Mouse (Mus musculus): ENCODE data around the gene Fam155a.
"Not testable (repeated sequence)": the region's sequence is repeated elsewhere in the genome, so short reads cannot be mapped to it uniquely, and the experiment has no call there.

Gene Fam155a

GRCm38 (mm10) chr8:9404651-9405050 lies 366.3 kb downstream of the Fam155a start:
- DNase-seq (ENCODE audit: low read depth, low spot score), result no peak

GRCm38 (mm10) chr8:9402393-9402792 lies 368.6 kb downstream of the Fam155a start:
- no peak for DNase-seq (ENCODE audit: low read depth, low spot score)

GRCm38 (mm10) chr8:9398606-9399263 lies 372.2 kb downstream of the Fam155a start:
- DNase-seq (ENCODE audit: low read depth, low spot score), result no peak

GRCm38 (mm10) chr8:9398040-9398439 lies 372.9 kb downstream of the Fam155a start:
- no peak for DNase-seq (ENCODE audit: low read depth, low spot score)

- DNase-seq (ENCODE audit: low read depth, low spot score), result no peak
Observed at GRCm38 (mm10) chr8:9394670-9395069, 376.3 kb downstream of the Fam155a start.

- DNase-seq (ENCODE audit: low read depth, low spot score), result no peak
Observed at GRCm38 (mm10) chr8:9393246-9393645, 377.7 kb downstream of the Fam155a start.

- DNase-seq (ENCODE audit: low read depth, low spot score), result not testable (repeated sequence)
Observed at GRCm38 (mm10) chr8:9390229-9390628, 380.7 kb downstream of the Fam155a start.

- no peak for DNase-seq (ENCODE audit: low read depth, low spot score)
Observed at GRCm38 (mm10) chr8:9369201-9369600, 401.8 kb downstream of the Fam155a start.

GRCm38 (mm10) chr8:9367721-9368120 lies 403.2 kb downstream of the Fam155a start:
- no peak for DNase-seq (ENCODE audit: low read depth, low spot score)

- no peak for DNase-seq (ENCODE audit: low read depth, low spot score)
Observed at GRCm38 (mm10) chr8:9365381-9365780, 405.6 kb downstream of the Fam155a start.

- DNase-seq (ENCODE audit: low read depth, low spot score), result peak; percentile 45
Observed at GRCm38 (mm10) chr8:9348523-9349135, 422.3 kb downstream of the Fam155a start.

GRCm38 (mm10) chr8:9347163-9347562 lies 423.8 kb downstream of the Fam155a start:
- DNase-seq (ENCODE audit: low read depth, low spot score), result no peak

- no peak for DNase-seq (ENCODE audit: low read depth, low spot score)
Observed at GRCm38 (mm10) chr8:9344136-9344535, 426.8 kb downstream of the Fam155a start.

- no peak for DNase-seq (ENCODE audit: low read depth, low spot score)
Observed at GRCm38 (mm10) chr8:9342998-9343397, 428.0 kb downstream of the Fam155a start.

GRCm38 (mm10) chr8:9342593-9342992 lies 428.4 kb downstream of the Fam155a start:
- DNase-seq (ENCODE audit: low read depth, low spot score), result no peak

- no peak for DNase-seq (ENCODE audit: low read depth, low spot score)
Observed at GRCm38 (mm10) chr8:9337905-9338304, 433.1 kb downstream of the Fam155a start.

GRCm38 (mm10) chr8:9335933-9336303 lies 435.0 kb downstream of the Fam155a start:
- DNase-seq (ENCODE audit: low read depth, low spot score), result no peak

- DNase-seq (ENCODE audit: low read depth, low spot score), result no peak
Observed at GRCm38 (mm10) chr8:9335285-9335932, 435.6 kb downstream of the Fam155a start.

GRCm38 (mm10) chr8:9332766-9333165 lies 438.2 kb downstream of the Fam155a start:
- DNase-seq (ENCODE audit: low read depth, low spot score), result no peak

GRCm38 (mm10) chr8:9309456-9309855 lies 461.5 kb downstream of the Fam155a start:
- peak; percentile 51 for DNase-seq (ENCODE audit: low read depth, low spot score)

- no peak for DNase-seq (ENCODE audit: low read depth, low spot score)
Observed at GRCm38 (mm10) chr8:9303526-9304135, 467.3 kb downstream of the Fam155a start.

- DNase-seq (ENCODE audit: low read depth, low spot score), result peak; percentile 4
Observed at GRCm38 (mm10) chr8:9295046-9295445, 475.9 kb downstream of the Fam155a start.

GRCm38 (mm10) chr8:9292532-9292931 lies 478.4 kb downstream of the Fam155a start:
- DNase-seq (ENCODE audit: low read depth, low spot score), result no peak
